Mouse (Mus musculus) adipocyte (in vitro differentiated cells): ENCODE measurements around the gene Ube2z.
"Not testable (repeated sequence)": the region's sequence is repeated elsewhere in the genome, so short reads cannot be mapped to it uniquely, and the experiment has no call there.

Experiments
- DNase-seq: peaks from one replicate; pipeline ENCODE4 v3.0.0-alpha.2; 2016; ENCODE audit warnings: low spot score

Gene Ube2z

GRCm38 (mm10) chr11:96065215-96065911, at the start of gene Ube2z:
TSS of gene Ube2z (minus strand) at chr11:96065388.
- peak; percentile 94 for DNase-seq

GRCm38 (mm10) chr11:96114077-96114476, 48.9 kb upstream of the Ube2z start:
- no peak for DNase-seq

GRCm38 (mm10) chr11:96111751-96112150, 46.6 kb upstream of the Ube2z start, which contains the start of gene Calcoco2:
TSS of gene Calcoco2 (minus strand) at chr11:96111964.
- DNase-seq: no peak

- not testable (repeated sequence) for DNase-seq
Measured at GRCm38 (mm10) chr11:96110950-96111349, 45.8 kb upstream of the Ube2z start.

- DNase-seq: peak; percentile 29
Measured at GRCm38 (mm10) chr11:96108376-96108775, 43.2 kb upstream of the Ube2z start.

GRCm38 (mm10) chr11:96093361-96093760, 28.2 kb upstream of the Ube2z start:
- DNase-seq: peak; percentile 67

- DNase-seq: no peak
Measured at GRCm38 (mm10) chr11:96092674-96093291, 27.6 kb upstream of the Ube2z start.

- peak; percentile 45 for DNase-seq
Measured at GRCm38 (mm10) chr11:96091073-96091472, 25.9 kb upstream of the Ube2z start.

- no peak for DNase-seq
Measured at GRCm38 (mm10) chr11:96087981-96088380, 22.8 kb upstream of the Ube2z start.

GRCm38 (mm10) chr11:96082682-96083081, 17.5 kb upstream of the Ube2z start:
- peak; percentile 62 for DNase-seq

- DNase-seq: no peak
Measured at GRCm38 (mm10) chr11:96080736-96081135, 15.5 kb upstream of the Ube2z start.

GRCm38 (mm10) chr11:96076221-96077105, 11.3 kb upstream of the Ube2z start:
- DNase-seq: peak; percentile 74

- DNase-seq: peak; percentile 100
Measured at GRCm38 (mm10) chr11:96075509-96076220, 10.5 kb upstream of the Ube2z start, which contains the start of gene Atp5g1. TSS of gene Atp5g1 (minus strand) at chr11:96075670.

GRCm38 (mm10) chr11:96075177-96075508, 10.0 kb upstream of the Ube2z start:
- DNase-seq: no peak

- peak; percentile 38 for DNase-seq
Measured at GRCm38 (mm10) chr11:96074351-96075176, 9.4 kb upstream of the Ube2z start.

GRCm38 (mm10) chr11:96073295-96073993, 8.3 kb upstream of the Ube2z start:
- DNase-seq: no peak

- DNase-seq: no peak
Measured at GRCm38 (mm10) chr11:96071013-96071412, 5.8 kb upstream of the Ube2z start.

- DNase-seq: no peak
Measured at GRCm38 (mm10) chr11:96070353-96070752, 5.2 kb upstream of the Ube2z start.

GRCm38 (mm10) chr11:96068231-96068630, 3.0 kb upstream of the Ube2z start:
- DNase-seq: peak; percentile 91

GRCm38 (mm10) chr11:96064521-96065214, 520 bp downstream of the Ube2z start:
- DNase-seq: no peak
